Mouse (Mus musculus) brain, adult 2 months (tissue): ENCODE data around the gene Unc5cl.
"Not testable (repeated sequence)": the region's sequence is repeated elsewhere in the genome, so short reads cannot be mapped to it uniquely, and the experiment has no call there.

Experiments
- DNase-seq: peaks from one replicate; pipeline ENCODE4 v3.0.0; 2011; ENCODE audit warnings: low read depth, low spot score

The Unc5cl gene

DNA sequence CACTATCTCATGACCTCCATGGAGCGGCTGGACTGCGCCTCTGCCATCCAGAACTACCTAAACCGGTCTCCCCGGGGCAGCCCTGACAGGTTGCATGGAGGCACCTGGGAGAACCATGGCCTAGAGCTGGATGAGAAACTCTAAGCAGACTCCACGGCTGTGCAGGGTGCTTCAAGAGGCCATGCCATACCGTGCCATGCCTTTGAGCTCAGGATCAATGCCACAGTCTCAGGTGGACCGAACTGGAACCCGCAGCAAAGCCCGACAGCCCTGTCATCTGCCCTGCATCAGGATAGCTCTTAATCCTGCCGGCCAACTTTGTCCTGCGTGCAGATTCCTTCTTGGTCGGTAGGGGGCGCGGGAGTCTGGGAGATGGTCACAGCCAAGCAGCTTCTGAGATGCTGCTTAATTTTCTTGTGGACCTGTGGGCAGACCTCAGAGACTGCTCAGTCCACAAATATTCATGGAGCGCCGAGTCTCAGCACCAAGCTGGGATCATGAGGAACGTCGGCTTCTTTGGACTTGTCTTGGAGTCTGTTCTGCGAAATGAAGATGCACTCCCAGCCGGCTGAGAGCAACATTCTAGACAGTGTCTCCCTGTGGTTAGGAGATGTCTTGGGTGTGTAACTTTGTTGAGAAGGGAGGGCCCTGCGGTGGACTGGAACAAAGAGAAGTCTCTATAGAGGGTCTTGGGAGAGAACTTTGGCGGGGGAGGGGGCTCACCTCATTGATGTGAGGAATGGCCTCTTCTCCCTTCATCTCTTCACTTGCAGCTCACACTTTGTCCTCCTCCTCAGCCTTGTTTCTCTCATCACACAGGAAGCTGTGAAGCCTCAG is 12.9 kb downstream of the Unc5cl start:
- peak; percentile 88 for DNase-seq

DNA sequence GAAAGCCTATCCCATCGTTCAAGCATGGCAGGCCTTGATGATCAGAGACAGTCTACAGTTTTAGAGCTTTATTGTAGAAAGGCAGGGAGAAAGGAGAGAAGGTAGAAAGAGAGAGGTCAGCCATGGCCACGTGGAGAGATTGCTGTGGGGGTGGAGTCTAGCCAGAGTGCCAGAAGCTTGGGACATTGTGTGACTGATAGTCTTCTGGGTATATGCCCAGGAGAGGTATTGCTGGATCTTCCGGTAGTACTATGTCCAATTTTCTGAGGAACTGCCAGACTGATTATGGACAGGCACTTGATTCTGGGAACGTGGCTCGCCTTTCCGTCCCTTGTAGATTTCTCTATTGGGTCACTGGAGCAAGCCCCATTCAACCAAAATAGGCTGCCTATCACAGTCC is 19.6 kb downstream of the Unc5cl start:
- not testable (repeated sequence) for DNase-seq

DNA sequence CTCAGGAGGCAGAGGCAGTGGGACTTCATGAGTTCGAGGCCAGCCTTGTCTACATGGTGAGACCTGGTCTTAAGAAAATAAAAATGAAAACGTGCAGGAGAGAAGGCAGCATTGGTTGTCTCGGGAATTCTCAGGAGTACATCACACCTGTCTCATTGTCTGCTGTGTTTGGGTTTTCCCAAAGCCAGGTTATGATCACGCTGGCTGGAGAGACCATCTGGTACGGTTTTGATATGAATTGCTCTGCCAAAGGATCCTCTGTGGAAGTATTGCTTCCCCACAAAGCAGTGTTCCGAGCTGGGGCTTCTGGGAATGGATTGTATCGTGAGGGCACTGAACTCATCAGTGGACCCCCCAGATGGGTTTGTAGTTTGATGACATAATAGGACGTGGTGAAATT is 20.7 kb downstream of the Unc5cl start:
- peak; percentile 59 for DNase-seq

DNA sequence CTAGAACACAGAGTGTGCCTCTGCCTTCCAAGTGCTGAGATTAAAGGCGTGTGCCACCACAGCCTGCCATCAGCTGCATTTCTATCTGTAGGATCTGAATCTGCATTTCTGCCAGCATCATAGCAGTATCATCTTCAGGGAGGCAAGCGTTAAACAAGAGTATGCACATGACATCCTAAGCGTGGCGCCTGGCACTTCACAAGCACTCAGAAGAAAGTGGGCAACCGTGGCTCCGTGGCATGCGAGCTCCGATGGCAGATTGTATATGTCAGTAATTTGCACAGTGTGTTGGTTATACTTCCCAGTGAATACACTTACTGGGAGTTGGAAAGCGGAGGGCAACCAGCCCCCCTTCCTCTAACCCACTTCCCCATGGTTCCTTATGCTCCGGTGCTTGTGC is 25.3 kb downstream of the Unc5cl start:
- no peak for DNase-seq

DNA sequence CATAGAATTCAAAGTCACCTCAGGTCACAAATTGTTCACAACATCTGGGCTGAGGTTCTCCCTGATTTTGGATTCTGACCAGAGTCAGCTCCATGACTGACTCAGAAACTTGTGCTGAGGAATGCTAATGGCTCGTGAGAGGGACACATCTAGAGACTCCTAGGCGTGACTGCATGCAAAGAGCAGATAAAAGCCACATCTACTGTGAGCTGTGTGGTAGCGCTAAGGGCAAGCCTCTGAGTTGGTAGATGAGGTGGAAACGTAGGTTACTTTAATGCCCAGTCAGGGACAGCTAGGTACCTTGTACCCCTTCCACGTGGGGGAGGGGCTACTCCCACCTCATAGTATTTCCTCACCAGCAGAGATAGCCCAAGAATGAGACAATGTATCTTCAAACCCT is 29.1 kb downstream of the Unc5cl start:
- DNase-seq = no peak

DNA sequence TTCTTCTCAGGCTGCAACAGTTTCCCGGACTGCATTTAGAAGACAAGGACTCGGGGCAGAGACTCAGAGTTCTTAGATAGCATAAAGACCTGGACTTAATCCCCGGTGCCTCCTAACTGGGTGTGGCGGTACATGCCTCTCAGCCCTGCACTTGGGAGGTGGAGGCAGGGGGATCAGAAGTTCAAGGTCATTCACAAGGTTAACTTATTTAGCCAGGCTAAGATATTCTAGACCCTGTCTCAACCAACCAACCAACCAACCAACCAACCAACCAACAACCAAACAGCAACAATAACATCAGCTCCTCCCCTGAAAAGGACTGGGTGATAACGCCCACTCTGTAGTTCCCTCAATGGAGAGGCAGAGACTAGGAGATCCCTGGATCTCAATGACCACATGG is 29.5 kb downstream of the Unc5cl start:
- DNase-seq = no peak

DNA sequence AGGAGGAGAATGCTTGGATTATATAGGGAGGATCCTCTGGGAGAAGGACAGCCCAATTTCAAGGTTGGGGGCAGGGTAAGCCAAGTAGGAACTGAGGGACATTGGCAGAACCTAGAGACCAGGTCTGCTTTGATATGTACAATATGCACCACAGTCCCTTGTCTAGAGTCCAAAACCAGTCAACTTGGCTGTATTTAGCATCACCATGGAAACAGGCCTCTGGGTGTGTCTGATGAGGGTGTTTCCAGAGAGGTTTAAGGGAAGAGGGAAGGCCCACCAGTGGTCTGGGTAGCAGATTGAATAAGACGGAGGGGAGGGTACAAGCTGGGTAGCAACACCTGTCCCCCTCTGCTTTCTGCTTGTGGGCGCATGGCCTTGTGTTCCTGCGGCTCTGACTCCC is 34.8 kb downstream of the Unc5cl start:
- peak; percentile 34 for DNase-seq

DNA sequence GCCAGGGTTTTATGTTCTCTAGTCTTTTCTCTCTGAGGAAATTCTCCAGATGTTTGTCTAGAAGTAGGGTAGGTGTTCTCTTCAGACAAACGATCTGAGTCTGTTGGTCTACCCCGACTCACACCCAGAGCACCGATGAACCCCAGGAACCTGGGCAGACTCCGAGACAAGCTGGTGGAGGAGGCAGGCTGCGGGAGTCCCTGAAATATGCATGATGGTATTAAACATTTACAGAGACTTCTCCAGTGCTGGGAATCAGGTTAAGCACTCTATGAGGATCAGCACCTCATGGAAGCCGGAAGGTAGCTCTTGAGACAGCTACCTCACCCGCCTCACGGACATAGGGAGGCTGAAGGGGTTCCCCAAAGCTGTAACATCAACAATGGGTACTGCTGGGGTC is 37.9 kb downstream of the Unc5cl start:
- no peak for DNase-seq

DNA sequence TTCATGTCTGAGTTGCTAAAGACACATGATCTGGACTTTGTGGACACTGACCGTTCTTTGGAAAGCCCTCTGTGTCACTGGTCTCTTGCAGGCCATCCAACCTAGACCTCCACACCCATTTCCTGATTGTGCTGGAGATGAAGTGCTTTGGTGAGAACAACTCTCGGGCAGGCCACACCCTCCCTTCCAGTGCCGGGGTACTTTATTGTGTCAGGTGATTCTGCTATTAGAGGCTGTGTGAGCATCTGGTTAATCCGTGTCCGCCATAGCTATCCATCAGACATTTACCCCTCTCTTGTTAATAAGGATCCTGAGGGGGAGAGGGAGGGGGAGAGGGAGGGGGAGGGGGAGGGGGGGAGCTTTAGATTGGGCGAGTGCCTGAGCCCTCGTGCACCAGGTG is 38.9 kb downstream of the Unc5cl start:
- DNase-seq = no peak

DNA sequence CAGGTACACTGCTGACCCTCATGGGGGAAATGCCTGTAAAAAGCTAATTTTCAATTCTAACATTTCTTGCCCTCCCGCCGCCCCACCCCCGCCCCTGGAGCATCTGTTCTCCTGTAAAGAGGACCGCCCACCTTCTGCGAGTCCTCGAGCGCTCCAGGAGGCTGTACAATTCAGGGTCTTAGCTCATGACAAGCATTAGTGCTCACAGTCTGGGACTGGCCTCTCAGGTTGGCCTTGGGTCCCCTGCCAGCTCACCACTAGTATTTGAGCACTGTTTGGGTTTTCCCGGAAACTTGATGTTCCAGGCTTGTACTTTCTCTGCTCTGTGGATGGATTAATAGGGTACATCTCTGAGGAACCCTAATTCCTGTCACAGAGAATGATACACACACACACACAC is 39.3 kb downstream of the Unc5cl start:
- DNase-seq = no peak

DNA sequence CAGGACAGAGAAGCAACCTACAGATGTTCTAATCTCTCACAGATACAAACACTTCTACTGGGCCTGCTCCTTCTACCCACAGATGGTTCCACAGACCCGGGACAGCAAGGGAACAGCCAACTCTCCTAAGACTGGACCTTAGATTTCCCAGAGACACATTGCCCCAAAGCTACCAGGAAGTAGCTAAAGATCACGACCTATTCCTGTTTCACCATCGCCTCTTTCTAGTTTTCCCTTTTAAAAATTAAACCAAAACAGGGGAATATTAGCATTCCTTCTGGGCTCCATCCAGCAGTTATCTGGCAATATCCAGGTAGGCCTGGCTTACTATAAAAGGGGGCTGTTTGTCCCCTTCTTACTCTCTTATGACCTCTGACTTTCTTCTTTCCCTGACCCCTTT is 43.3 kb downstream of the Unc5cl start:
- no peak for DNase-seq

DNA sequence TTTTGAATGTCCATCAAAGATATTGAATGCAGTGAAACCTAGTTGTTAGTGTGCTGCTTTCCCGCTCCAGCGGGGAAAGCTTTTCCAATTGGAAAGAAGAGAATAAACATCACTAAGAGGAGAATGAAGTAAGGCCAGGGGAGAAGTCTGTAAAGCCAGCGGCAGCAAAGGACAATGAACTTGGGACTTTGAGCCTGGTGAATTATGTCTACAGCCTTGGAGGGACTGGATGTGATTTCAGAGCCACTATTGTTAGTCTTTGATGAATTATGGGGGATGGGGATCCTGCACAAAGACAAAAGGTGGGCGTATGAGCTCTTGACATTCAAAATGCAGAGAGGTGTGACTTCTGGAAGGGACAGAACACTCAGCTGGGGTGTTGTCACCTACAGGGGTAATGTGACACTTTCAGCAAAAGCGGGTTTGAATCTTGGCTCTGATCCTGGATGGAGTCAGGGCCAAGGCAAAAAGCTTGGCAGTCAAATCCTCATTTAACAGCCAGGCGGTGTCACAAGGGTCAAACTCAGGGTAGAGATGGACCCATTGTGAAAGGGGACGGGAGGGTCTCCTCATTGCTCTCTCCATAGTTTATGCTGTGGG is 46.2 kb downstream of the Unc5cl start:
- peak; percentile 45 for DNase-seq

DNA sequence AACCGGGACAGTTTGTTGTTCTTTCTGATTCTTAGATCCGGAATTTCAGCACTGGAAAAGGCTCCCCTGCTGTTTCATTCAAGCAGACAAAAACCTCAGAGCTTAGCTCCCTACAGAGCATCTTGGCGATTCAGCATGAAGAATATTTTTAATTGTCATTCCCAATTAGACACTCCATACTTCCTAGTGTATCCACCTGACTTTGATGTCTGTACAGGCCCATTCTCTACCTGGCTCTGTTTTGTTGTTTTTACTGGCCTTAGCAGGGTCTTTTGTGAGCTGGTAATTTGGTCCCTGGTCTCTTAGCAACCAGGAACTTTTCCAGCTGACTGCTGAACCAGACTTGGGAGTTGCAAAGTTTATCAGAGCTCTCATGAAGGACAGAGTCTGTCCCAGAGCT is 50.3 kb downstream of the Unc5cl start:
- DNase-seq = peak; percentile 28

DNA sequence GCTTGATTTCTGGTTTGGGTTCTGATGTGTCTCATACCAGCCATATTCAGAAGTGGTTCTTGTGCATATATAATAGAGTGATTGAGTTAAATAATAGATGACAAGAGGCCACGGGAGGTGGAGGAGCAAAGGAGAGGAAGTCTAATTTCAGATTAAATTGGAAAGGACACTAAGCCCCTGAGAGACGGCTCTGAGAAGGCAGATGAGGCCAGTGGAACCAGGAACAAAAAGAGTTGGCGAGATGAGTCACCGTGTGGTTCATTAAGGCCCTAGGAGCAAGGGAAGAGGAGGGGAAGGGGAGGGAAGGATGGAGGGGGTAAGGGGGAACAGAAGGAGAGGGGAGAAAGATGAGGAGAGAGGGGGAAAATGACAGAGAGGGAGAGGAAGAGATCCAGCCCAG is 52.3 kb downstream of the Unc5cl start:
- peak; percentile 25 for DNase-seq

DNA sequence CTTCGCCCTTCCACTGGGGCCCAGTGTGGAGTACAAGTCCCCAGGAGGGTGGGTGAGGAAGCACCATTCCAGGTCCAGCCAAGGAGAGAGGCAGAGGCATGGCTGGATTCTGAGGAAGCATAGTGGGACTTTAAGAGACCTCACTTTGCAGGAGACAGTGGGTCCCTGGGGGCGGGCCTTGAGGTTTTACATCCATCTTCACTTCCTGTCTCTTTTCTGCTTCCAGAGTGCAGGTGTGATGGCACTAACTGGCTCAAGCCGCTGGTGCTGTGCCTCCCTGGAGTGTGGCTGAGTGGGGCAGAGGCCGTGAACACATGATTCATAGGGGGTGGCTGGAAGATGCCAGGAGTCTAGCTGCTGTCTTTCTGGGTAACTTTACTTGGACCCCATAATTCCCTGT is 54.9 kb downstream of the Unc5cl start:
- no peak for DNase-seq

DNA sequence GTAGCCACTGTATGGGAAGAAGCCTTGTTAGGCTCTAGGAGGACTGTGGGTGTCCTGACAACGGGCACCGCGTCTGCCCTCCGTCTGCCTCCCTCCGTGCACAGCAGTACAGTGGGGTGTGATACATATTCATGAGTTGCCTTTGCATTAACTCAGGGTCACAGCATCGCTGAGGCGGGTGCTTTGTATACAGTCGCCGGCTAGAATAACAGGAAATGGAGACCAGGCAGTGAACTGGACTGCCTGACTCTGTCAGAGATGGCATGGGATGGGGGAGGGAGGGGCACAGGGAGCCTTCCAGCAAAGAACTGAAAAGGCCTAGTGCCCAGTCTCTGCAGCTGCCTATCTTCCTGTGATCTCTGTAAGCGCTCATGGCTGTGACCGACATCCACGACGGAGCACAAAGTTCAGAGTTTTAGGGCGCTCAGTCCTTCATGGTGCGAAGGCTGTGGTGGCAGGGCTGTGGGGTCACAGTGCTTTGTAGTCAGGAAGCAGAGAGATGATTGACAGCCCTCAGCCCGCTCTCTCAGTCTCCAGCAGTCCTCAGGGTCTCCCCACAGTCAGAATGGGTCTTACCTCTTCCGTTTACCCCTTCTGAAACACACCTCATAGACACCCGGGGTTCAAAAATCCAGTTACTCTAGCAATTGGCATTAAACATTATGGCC is 58.0 kb downstream of the Unc5cl start:
- no peak for DNase-seq

DNA sequence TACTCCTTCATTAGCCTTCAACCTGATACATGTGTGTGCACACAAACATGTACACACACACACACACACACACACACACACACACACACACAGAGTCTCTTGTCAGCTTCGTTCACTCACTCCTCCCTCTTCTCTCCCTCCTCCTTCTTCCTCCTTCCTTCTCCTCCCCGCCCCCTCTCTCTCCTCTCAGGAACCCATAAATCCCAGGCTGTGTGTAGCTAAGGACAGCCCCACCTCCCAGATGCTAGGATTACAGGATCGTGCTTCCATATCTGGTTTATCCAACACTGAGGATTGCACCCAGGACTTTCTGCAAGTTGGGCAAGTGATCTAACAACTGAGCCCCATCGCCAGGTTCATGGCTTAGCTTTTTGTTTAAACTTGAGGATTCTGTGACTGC is 59.9 kb downstream of the Unc5cl start:
- no peak for DNase-seq

DNA sequence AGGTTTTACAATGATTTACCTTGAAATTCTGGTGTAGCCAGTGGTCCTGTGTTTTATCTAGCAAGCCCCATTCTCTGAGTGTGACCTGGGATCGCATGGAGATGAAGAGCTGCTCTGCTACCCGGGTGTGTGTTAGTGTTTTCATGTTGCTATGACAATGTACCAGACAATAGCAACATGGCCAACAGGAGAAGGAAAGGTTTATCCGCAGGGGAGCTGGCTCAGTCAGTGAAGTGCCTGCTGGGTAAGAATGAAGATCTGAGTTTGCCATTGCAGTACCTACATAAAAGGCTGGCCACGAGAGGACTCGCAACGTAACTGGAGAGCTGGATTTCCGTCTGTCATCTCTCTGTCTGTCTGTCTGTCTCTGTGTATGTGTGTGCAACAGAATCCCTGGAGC is 64.3 kb downstream of the Unc5cl start:
- peak; percentile 61 for DNase-seq

DNA sequence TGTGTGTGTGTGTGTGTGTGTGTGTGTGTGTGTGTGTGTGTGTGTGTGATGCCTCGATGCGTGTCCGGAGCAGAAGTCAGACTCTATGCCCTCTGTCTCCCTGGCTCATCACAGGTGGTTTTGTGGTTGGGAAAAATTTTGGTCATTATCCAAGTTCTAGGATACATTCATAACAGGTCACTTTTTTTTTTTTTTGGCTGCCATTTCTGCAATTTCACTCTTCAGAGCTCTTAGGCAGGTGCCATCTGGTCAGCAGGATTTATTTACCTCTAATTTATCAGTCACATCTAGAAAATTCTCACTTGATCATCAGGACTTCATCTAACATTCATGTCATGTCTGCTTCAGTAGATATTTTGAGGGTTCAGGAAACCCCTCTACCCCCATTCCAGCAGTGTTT is 65.7 kb downstream of the Unc5cl start:
- peak; percentile 92 for DNase-seq

DNA sequence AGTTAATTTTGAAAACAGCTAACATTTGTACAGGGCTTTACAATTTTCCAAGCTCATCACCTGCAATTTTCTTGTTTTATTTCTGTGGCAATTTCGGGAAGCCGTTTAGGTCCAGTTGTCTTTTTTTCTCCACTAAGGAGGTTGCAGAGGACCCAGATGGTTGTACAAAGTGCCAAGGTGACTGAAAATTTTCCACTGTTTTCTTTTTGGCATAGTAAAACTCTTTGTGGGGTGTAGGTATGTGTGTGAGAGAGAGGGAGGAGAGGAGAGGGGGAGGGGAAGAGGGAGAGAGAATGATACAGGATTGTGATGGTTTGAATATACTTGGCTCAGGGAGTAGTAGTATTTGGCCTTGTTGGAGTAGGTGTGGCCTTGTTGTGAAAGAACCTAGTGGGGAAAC is 68.4 kb downstream of the Unc5cl start:
- DNase-seq = peak; percentile 69

DNA sequence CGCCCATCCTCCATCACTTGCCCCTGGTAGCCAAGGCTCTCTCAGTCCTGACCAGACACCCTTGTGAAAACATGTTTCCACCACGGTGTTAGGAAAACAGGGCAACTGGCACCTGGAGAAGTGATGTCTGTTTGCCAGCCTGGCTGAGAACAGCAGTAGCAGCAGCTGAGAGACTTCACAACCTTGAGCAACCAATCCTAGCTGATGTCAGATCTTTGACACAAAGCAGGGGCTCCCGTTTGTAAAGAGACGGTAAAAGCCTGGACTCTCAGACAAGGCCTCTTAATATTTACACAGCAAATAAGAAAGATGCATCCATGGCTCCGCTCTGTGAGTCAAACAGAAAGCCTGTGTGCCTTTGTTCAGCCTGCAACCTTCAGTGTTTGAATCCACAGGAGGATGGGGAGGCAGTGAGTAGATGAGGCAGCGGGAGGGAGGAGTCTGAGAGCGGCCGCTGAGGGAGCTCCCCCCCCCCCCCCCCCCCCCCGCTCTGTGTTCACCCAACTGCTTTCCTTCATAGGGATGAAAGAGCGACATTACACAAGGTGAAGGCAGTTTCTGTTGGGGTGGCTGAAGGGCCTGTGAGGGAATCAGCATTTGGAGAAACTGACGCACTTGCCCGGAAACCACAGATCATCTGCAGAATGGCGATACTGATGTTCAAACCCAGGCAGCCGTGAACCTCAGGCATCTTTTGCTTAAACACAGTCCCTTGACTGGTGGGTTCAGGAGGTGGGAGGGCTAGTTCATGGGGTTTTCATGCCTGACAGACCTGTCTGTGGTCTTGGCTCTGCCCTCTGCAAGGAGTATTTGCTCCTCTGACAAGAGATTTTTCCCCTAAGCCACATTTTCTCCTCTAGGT is 79.4 kb downstream of the Unc5cl start:
- DNase-seq = no peak

DNA sequence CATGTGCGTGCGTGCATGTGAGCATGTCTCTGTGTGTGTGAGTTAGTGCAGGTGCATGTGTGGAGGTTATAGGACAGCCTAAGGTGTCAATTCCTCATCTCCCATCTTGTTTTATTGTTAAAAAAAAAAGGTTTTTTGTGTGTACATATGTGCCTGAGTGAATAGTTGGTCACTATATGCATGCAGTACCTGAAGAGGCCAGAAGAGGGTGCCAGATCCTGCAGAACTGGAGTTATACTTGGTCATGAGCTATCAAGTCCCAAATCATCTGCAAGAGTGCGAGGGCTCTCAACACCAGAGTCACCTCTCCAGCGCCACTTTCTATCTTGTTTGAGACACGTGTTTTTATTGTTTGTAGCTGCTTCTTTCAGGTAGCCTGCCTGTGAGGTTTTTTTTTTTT is 83.6 kb downstream of the Unc5cl start:
- peak; percentile 38 for DNase-seq
